Mouse (Mus musculus) spleen, embryonic (tissue): Measurements from ENCODE around the gene Miga1.
"Not testable (repeated sequence)": the region's sequence is repeated elsewhere in the genome, so short reads cannot be mapped to it uniquely, and the experiment has no call there.

ENCODE experiments used
- CTCF ChIA-PET: fragments of 350-600 bp; sonication (Branson Sonifier 250); formaldehyde crosslinking; loops from one replicate; lab custom pipeline; 2022; lab: Charles Lee

Gene Miga1

GRCm38 (mm10) chr3:152332104-152332503, 8.1 kb downstream of the Miga1 start:
- CTCF ChIA-PET: no interaction called here

GRCm38 (mm10) chr3:152321765-152322547, 18.3 kb downstream of the Miga1 start:
- CTCF ChIA-PET: no interaction called here

- CTCF ChIA-PET: interaction anchor here (0.6 kb wide), 1 partner anchor 430 kb away, joined by 3 read pairs; no protein-coding TSS in a partner anchor
Observed at GRCm38 (mm10) chr3:152320972-152321645, 19.1 kb downstream of the Miga1 start.

GRCm38 (mm10) chr3:152316447-152317173, 23.6 kb downstream of the Miga1 start:
- CTCF ChIA-PET: interaction anchor here (0.7 kb wide), 1 partner anchor 37 kb away, joined by 16 read pairs; no protein-coding TSS in a partner anchor

- CTCF ChIA-PET: interaction anchor here (0.6 to 0.7 kb wide), 2 partner anchors 38 to 971 kb away, joined by 6 to 16 read pairs; no protein-coding TSS in a partner anchor
Observed at GRCm38 (mm10) chr3:152315613-152316012, 24.6 kb downstream of the Miga1 start.

GRCm38 (mm10) chr3:152314666-152315065, 25.5 kb downstream of the Miga1 start:
- CTCF ChIA-PET: not testable (repeated sequence)

- CTCF ChIA-PET: no interaction called here
Observed at GRCm38 (mm10) chr3:152309250-152309645, 31.0 kb downstream of the Miga1 start.

GRCm38 (mm10) chr3:152308485-152309249, 31.5 kb downstream of the Miga1 start:
- CTCF ChIA-PET: no interaction called here

- CTCF ChIA-PET: no interaction called here
Observed at GRCm38 (mm10) chr3:152305971-152306370, 34.2 kb downstream of the Miga1 start.

GRCm38 (mm10) chr3:152305080-152305479, 35.1 kb downstream of the Miga1 start:
- CTCF ChIA-PET: no interaction called here

- CTCF ChIA-PET: no interaction called here
Observed at GRCm38 (mm10) chr3:152304093-152304815, 36.0 kb downstream of the Miga1 start.

- CTCF ChIA-PET: no interaction called here
Observed at GRCm38 (mm10) chr3:152302991-152303390, 37.2 kb downstream of the Miga1 start.

GRCm38 (mm10) chr3:152300376-152301337, 39.5 kb downstream of the Miga1 start:
- CTCF ChIA-PET: no interaction called here

- CTCF ChIA-PET: no interaction called here
Observed at GRCm38 (mm10) chr3:152295896-152296295, 44.3 kb downstream of the Miga1 start.

GRCm38 (mm10) chr3:152294400-152294799, 45.8 kb downstream of the Miga1 start:
- CTCF ChIA-PET: no interaction called here

- CTCF ChIA-PET: no interaction called here
Observed at GRCm38 (mm10) chr3:152293530-152294181, 46.6 kb downstream of the Miga1 start.

- CTCF ChIA-PET: no interaction called here
Observed at GRCm38 (mm10) chr3:152291895-152292294, 48.3 kb downstream of the Miga1 start.

- CTCF ChIA-PET: interaction anchor here (0.7 kb wide), 1 partner anchor 170 kb away, joined by 7 read pairs; no protein-coding TSS in a partner anchor
Observed at GRCm38 (mm10) chr3:152290175-152290798, 49.9 kb downstream of the Miga1 start.
